Mouse (Mus musculus) spleen, postnatal 0 days (tissue): ENCODE results near the gene Olfr1036. TPM values are rescaled to one million over a fixed set of nuclear protein-coding genes. Genes with fewer than 3 reads are reported as not detected.

Source experiments
- polyA plus RNA-seq: library from polyadenylated mRNA; unstranded; fragments of >200 nt; fragmentation: Nextera tagmentation; extraction: Ambion mirVana; gene quantifications from 2 replicates; pipeline ENCODE4 v1.2.1, GENCODE M21; 2015

Gene Olfr1036
- not detected in 2 replicates for polyA plus RNA-seq

DNA sequence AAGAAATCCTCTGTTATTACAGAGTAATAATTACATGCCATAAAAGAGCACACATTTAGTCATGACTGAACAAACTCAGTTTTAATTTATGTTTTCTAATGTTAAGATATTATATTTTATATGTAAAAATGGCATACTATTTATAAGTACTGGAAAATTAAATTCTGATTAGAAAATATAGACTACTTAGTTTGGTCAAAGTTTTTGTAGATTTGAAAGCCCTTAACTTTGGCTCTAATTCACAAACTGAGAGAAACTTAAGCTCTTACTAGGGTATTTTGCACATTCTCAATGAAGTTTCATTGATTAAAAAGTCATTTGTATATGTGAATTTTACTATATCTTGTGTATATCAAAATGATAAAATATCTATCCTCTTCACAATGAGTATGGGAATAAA is at the start of gene Olfr1036:
Gene Olfr1036, plus strand, starts transcription at position 301 of the 400 bp plus-strand sequence.

DNA sequence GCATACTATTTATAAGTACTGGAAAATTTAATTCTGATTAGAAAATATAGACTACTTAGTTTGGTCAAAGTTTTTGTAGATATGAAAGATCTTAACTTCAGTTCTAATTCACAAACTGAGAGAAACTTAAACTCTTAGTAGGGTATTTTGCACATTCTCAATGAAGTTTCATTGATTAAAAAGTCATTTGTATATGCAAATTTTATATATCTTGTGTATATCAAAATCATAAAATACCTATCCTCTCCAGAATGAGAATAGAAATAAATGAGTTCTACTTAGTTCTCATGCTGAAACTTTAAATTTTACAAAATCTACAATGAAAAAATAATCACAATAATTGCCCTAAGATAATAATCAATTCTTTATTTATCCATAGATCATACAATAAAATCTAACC is 28.2 kb upstream of the Olfr1036 start, which contains the start of gene Olfr1034:
Gene Olfr1034, plus strand, starts transcription at position 301 of the 400 bp plus-strand sequence.

DNA sequence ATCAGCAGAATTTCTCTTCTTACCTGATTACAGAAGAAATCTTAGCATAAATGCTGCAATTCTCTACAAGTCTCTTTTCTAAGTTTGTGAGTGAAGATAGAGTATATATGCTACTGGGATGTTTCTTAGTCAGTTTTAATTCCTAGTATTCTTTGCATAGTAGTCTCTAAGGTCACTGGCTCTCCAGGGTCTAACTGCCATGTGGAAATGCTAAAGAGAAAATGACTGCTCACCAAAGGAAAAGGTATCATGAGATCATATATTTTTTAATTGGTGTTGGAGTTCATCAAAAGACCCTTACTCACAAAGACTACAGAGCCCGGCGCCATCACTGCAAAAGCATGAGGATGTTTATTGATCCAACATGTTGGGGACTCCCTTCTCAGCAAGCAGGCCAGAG is 13.5 kb downstream of the Olfr1036 start, which contains the start of gene Olfr1037:
Gene Olfr1037, minus strand, starts transcription at position 101 of the 400 bp plus-strand sequence.

Other genes starting within 250 kb of the Olfr1036 start
- gene Olfr1019, start 228.5 kb upstream of the Olfr1036 start, polyA plus RNA-seq, result not detected in 2 replicates
- not detected in 2 replicates for gene Olfr1020, start 227.0 kb upstream of the Olfr1036 start, polyA plus RNA-seq
- gene Olfr1022, start 205.4 kb upstream of the Olfr1036 start, polyA plus RNA-seq, result not detected in 2 replicates
- not detected in 2 replicates for gene Olfr1023, start 188.4 kb upstream of the Olfr1036 start, polyA plus RNA-seq
- not detected in 2 replicates for gene Olfr1024, start 168.9 kb upstream of the Olfr1036 start, polyA plus RNA-seq
- not detected in 2 replicates for gene Olfr1025-ps1, start 158.8 kb upstream of the Olfr1036 start, polyA plus RNA-seq
- gene Olfr1026, start 152.4 kb upstream of the Olfr1036 start, polyA plus RNA-seq, result not detected in 2 replicates
- not detected in 2 replicates for gene Olfr1028, start 123.6 kb upstream of the Olfr1036 start, polyA plus RNA-seq
- gene Olfr1029, start 100.1 kb upstream of the Olfr1036 start, polyA plus RNA-seq, result not detected in 2 replicates
- not detected in 2 replicates for gene Olfr1030, start 94.7 kb upstream of the Olfr1036 start, polyA plus RNA-seq
- gene Olfr1031, start 83.7 kb upstream of the Olfr1036 start, polyA plus RNA-seq, result not detected in 2 replicates
- gene Olfr1032, start 68.5 kb upstream of the Olfr1036 start, polyA plus RNA-seq, result not detected in 2 replicates
- gene Olfr1033, start 53.4 kb upstream of the Olfr1036 start, polyA plus RNA-seq, result 5.2 and 5.3 TPM in 2 replicates
- gene Olfr1034, start 28.1 kb upstream of the Olfr1036 start, polyA plus RNA-seq, result 0.05 and 0.07 TPM in 2 replicates
- not detected in 2 replicates for gene Olfr1037, start 13.4 kb downstream of the Olfr1036 start, polyA plus RNA-seq
- not detected in 2 replicates for gene Olfr1039, start 61.9 kb downstream of the Olfr1036 start, polyA plus RNA-seq
- not detected in 2 replicates for gene Olfr1040, start 72.7 kb downstream of the Olfr1036 start, polyA plus RNA-seq
- not detected in 2 replicates for gene Olfr1042, start 87.8 kb downstream of the Olfr1036 start, polyA plus RNA-seq
- not detected in 2 replicates for gene Olfr1043, start 93.5 kb downstream of the Olfr1036 start, polyA plus RNA-seq
- 0.27 TPM in 1 of 2 replicates, not detected in the other for gene Olfr1044, start 103.8 kb downstream of the Olfr1036 start, polyA plus RNA-seq
- gene Olfr52, start 111.7 kb downstream of the Olfr1036 start, polyA plus RNA-seq, result not detected in 2 replicates
- not detected in 2 replicates for gene Olfr1045, start 129.0 kb downstream of the Olfr1036 start, polyA plus RNA-seq
- not detected in 2 replicates for gene Olfr1046, start 145.3 kb downstream of the Olfr1036 start, polyA plus RNA-seq
- gene Olfr1047, start 157.4 kb downstream of the Olfr1036 start, polyA plus RNA-seq, result not detected in 2 replicates
- not detected in 2 replicates for gene Olfr1048, start 166.3 kb downstream of the Olfr1036 start, polyA plus RNA-seq
- gene Olfr1049, start 184.3 kb downstream of the Olfr1036 start, polyA plus RNA-seq, result not detected in 2 replicates
- gene Olfr1051, start 205.1 kb downstream of the Olfr1036 start, polyA plus RNA-seq, result not detected in 2 replicates
- not detected in 2 replicates for gene Olfr1052, start 218.5 kb downstream of the Olfr1036 start, polyA plus RNA-seq
- not detected in 2 replicates for gene Olfr1053, start 241.3 kb downstream of the Olfr1036 start, polyA plus RNA-seq